Mouse (Mus musculus) brain, embryonic 14.5 days (tissue): ENCODE measurements around the gene Cnih1.

ENCODE experiments used
- CTCF ChIP-seq: fragments of 200-500 bp; IDR thresholded peaks from 2 replicates; pipeline ENCODE4 v1.5.1; 2012; ENCODE audit warnings: inconsistent platforms, mild to moderate bottlenecking, moderate library complexity, borderline replicate concordance; ENCODE audit not compliant: insufficient read depth, insufficient read length; ENCODE audit errors: extremely low read depth
- POLR2A ChIP-seq: fragments of 200-500 bp; IDR thresholded peaks from 2 replicates; pipeline ENCODE4 v1.6.1; 2012; ENCODE audit warnings: mild to moderate bottlenecking, inconsistent platforms, borderline replicate concordance; ENCODE audit not compliant: poor library complexity, insufficient read depth, insufficient read length, severe bottlenecking; ENCODE audit errors: extremely low read depth

- TF ChIP-seq POLR2A (no peak), CTCF (no peak)
These were observed 30.5 kb downstream of the Cnih1 start for GRCm38 (mm10) chr14:46757736-46758135.
